Mouse (Mus musculus): ENCODE measurements around the gene Scd2.

DNA sequence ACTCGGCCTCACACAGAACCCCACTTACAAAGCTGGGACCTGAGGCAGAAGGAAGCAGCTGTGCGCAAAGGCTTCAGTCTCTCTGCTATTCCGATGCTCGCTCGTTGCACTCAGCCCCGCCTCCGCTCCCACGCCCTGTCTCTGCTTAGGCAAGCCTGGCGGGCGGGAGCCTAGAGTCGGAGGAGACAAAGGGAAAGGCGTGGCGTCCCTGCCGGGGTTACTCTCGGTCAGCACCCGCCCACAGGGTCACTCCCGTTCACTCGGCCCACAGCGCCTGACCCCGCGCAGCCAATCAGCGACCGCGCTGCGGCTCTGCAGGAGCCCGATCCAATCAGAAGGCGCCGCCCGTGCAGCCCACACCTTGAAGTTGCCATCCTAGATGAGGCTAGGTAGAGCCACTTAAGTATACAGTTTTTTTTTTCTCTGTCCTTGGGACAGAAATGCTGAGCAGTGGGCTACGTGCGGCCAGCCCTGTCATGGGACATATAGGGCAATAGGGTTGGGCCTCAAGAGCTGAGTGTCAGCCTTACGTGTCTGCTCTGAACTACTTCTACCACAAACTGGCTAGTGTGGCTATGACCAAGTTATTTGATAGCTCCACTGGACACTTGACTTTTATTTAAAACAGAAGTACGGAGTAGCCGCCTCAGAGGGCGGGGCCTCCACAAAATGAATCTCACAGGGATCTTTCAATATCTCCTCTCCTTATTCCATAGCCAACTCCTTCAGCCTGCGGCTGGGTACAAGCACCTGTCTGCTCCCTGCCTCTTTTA is 45.2 kb upstream of the Scd2 start:
- TF ChIP-seq CTCF (IDR thresholded peaks at IDR 0.05; ENCODE audit: borderline replicate concordance, insufficient read depth, low read length) = no peak
- TF ChIP-seq POLR2A (IDR thresholded peaks at IDR 0.05; ENCODE audit: low read depth, low read length) = peak; percentile 93
